8 mouse cellular contexts compared by ENCODE assay signal in genomic region chr6:39286053-39286731, GRCm38 (mm10).
DNase-seq lines count a peak whose midpoint lies in the region; ATAC-seq and TF ChIP-seq lines count a peak whose summit lies in the region.

No protein-coding gene starts in this region.

- no peak for DNase-seq in hindbrain, postnatal 0 days (ENCODE audit: low spot score)
- peak; percentile 20 to 22 for DNase-seq in heart, postnatal 14 days
- peak; percentile 78 for DNase-seq in lung, postnatal 0 days (ENCODE audit: low spot score)
- no peak for DNase-seq in left cerebral cortex, postnatal 36 days (ENCODE audit: low spot score in 2 of 2)
- DNase-seq in layer of hippocampus, postnatal 14 days (ENCODE audit: low spot score in 2 of 2) = no peak

- TF ChIP-seq CTCF in hindbrain, postnatal 0 days (IDR thresholded peaks at IDR 0.05; ENCODE audit: low read depth) = no peak
- TF ChIP-seq CTCF in bone marrow, adult 2 months (IDR thresholded peaks at IDR 0.05; ENCODE audit: control insufficient read depth, insufficient read depth, low read length) = no peak
- TF ChIP-seq CTCF in lung, postnatal 0 days (IDR thresholded peaks at IDR 0.05) = no peak

- H3K27me3 ChIP-seq in hindbrain, embryonic 12.5 days = no peaks in the 10 kb centered on the region
- no peaks in the 10 kb centered on the region for H3K27me3 ChIP-seq in hindbrain, postnatal 0 days (ENCODE audit: insufficient read depth, low read length)
- no peaks in the 10 kb centered on the region for H3K27me3 ChIP-seq in lung, postnatal 0 days (replicated peaks; ENCODE audit: insufficient read depth, low read length)
- H3K27me3 ChIP-seq in hindbrain, embryonic 16.5 days (replicated peaks; ENCODE audit: control insufficient read depth, insufficient read depth, low read length) = no peaks in the 10 kb centered on the region

- TF ChIP-seq POLR2A in bone marrow, adult 2 months (IDR thresholded peaks at IDR 0.05; ENCODE audit: borderline replicate concordance, control insufficient read depth, low read depth, low read length) = no peak

- no peak overlapping the region for H3K4me3 ChIP-seq in hindbrain, embryonic 12.5 days
- no peak overlapping the region for H3K4me3 ChIP-seq in hindbrain, postnatal 0 days (ENCODE audit: low read length)
- H3K4me3 ChIP-seq in bone marrow, adult 2 months (replicated peaks; ENCODE audit: control insufficient read depth, low read depth, low read length) = no peak overlapping the region
- H3K4me3 ChIP-seq in lung, postnatal 0 days (ENCODE audit: low read depth, low read length) = no peak overlapping the region
- no peak overlapping the region for H3K4me3 ChIP-seq in hindbrain, embryonic 16.5 days (ENCODE audit: low read length)

- H3K9ac ChIP-seq in hindbrain, embryonic 12.5 days = no peak overlapping the region
- no peak overlapping the region for H3K9ac ChIP-seq in hindbrain, postnatal 0 days (replicated peaks; ENCODE audit: low read length)
- no peak overlapping the region for H3K9ac ChIP-seq in lung, postnatal 0 days (replicated peaks; ENCODE audit: low read depth)
- no peak overlapping the region for H3K9ac ChIP-seq in hindbrain, embryonic 16.5 days (ENCODE audit: low read depth, low read length)

- no peak for ATAC-seq in hindbrain, embryonic 12.5 days (ENCODE audit: low FRiP score)
- no peak for ATAC-seq in hindbrain, postnatal 0 days
- peak; percentile 66 for ATAC-seq in lung, postnatal 0 days
- ATAC-seq in hindbrain, embryonic 16.5 days = no peak

- H3K9me3 ChIP-seq in hindbrain, embryonic 12.5 days (replicated peaks) = no peaks in the 10 kb centered on the region
- no peaks in the 10 kb centered on the region for H3K9me3 ChIP-seq in hindbrain, postnatal 0 days (ENCODE audit: low read length)
- no peaks in the 10 kb centered on the region for H3K9me3 ChIP-seq in lung, postnatal 0 days (ENCODE audit: low read length)
- no peaks in the 10 kb centered on the region for H3K9me3 ChIP-seq in hindbrain, embryonic 16.5 days (ENCODE audit: control insufficient read depth, low read length)

- H3K4me2 ChIP-seq in hindbrain, embryonic 12.5 days (replicated peaks) = no peak overlapping the region
- no peak overlapping the region for H3K4me2 ChIP-seq in hindbrain, postnatal 0 days (ENCODE audit: low read depth, low read length)
- no peak overlapping the region for H3K4me2 ChIP-seq in lung, postnatal 0 days (replicated peaks; ENCODE audit: low read depth, low read length)
- no peak overlapping the region for H3K4me2 ChIP-seq in hindbrain, embryonic 16.5 days (ENCODE audit: low read length)

- peaks cover 9% of the 10 kb centered on the region for H3K4me1 ChIP-seq in hindbrain, embryonic 12.5 days
- H3K4me1 ChIP-seq in hindbrain, postnatal 0 days (ENCODE audit: insufficient read depth, low read length) = 0 out of 2 replicates have a peak, but pooled peaks cover 5% of the 10 kb centered on the region
- peaks cover 6% of the 10 kb centered on the region for H3K4me1 ChIP-seq in bone marrow, adult 2 months (ENCODE audit: control insufficient read depth, insufficient read depth, low read length)
- no peaks in the 10 kb centered on the region; the same call in 1 of the 2 replicates for H3K4me1 ChIP-seq in lung, postnatal 0 days (ENCODE audit: insufficient read depth, low read depth, low read length)
- H3K4me1 ChIP-seq in hindbrain, embryonic 16.5 days (ENCODE audit: control insufficient read depth, insufficient read depth, low read depth, low read length) = peaks cover 3% of the 10 kb centered on the region; the same call in 1 of the 2 replicates

- no peak for TF ChIP-seq EP300 in lung, postnatal 0 days (IDR thresholded peaks at IDR 0.05)

- H3K27ac ChIP-seq in hindbrain, embryonic 12.5 days = 0 out of 2 replicates have a peak overlapping the region, but pooled peaks have one; percentile 17
- no peak overlapping the region for H3K27ac ChIP-seq in hindbrain, postnatal 0 days
- H3K27ac ChIP-seq in bone marrow, adult 2 months (ENCODE audit: control insufficient read depth, insufficient read depth, low read depth, low read length, poor library complexity) = peak overlapping the region; percentile 88
- peak overlapping the region; percentile 47; the same call in 1 of the 2 replicates for H3K27ac ChIP-seq in lung, postnatal 0 days (ENCODE audit: low read length)
- H3K27ac ChIP-seq in hindbrain, embryonic 16.5 days (ENCODE audit: low read depth, low read length) = no peak overlapping the region

- no peaks in the 10 kb centered on the region for H3K36me3 ChIP-seq in hindbrain, embryonic 12.5 days
- no peaks in the 10 kb centered on the region for H3K36me3 ChIP-seq in hindbrain, postnatal 0 days (ENCODE audit: insufficient read depth, low read length)
- no peaks in the 10 kb centered on the region for H3K36me3 ChIP-seq in lung, postnatal 0 days (ENCODE audit: insufficient read depth, low read length)
- H3K36me3 ChIP-seq in hindbrain, embryonic 16.5 days (ENCODE audit: control insufficient read depth, insufficient read depth, low read length) = no peaks in the 10 kb centered on the region

- intact Hi-C loops in heart, postnatal 14 days (cut with DNase I) = no loop called here
- intact Hi-C loops in left cerebral cortex, postnatal 36 days (cut with DNase I) = no loop called here

- 55% methylated on average over 6 of the region's 9 CpGs for WGBS in hindbrain, embryonic 12.5 days
- 44% methylated on average over 6 of the region's 9 CpGs for WGBS in hindbrain, postnatal 0 days
- 17% methylated on average over 6 of the region's 9 CpGs for WGBS in bone marrow, adult 2 months
- 15% methylated on average over 6 of the region's 9 CpGs for WGBS in lung, postnatal 0 days
- 35% methylated on average over 6 of the region's 9 CpGs for WGBS in hindbrain, embryonic 16.5 days

Comparison
In these comparisons a context has a peak if more than half of its experiments do, and no peak if none do; other contexts are left out.
1. H3K27ac ChIP-seq: peak in hindbrain, embryonic 12.5 days (single experiment), bone marrow, adult 2 months (single experiment) and lung, postnatal 0 days (single experiment); none in hindbrain, postnatal 0 days (single experiment) and hindbrain, embryonic 16.5 days (single experiment).
2. DNase-seq: peak in heart, postnatal 14 days (2 of 2) and lung, postnatal 0 days (single experiment); none in hindbrain, postnatal 0 days (single experiment), left cerebral cortex, postnatal 36 days (0 of 2) and layer of hippocampus, postnatal 14 days (0 of 2).